In genomic region chrX:106077858-106078257, GRCm38 (mm10) we compare ENCODE assay signal across 8 mouse cellular contexts. TPM values are rescaled to one million over a fixed set of nuclear protein-coding genes. Genes with fewer than 3 reads are reported as not detected.
DNase-seq lines count a peak whose midpoint lies in the region; TF ChIP-seq lines count a peak whose summit lies in the region.
"Not testable (repeated sequence)": the region's sequence is repeated elsewhere in the genome, so short reads cannot be mapped to it uniquely, and the experiment has no call there.

No protein-coding gene starts in this region.

- not testable (repeated sequence) for H3K27ac ChIP-seq in CH12.LX (ENCODE audit: insufficient read depth, low read depth); gastrocnemius, adult 2 months; layer of hippocampus, adult 2 months

- dilution Hi-C loops in CH12.LX (cut with MboI; ENCODE audit: extremely low pct_ligation_motif_present, extremely low pct_unique_long_range_greater_than_20kb, low sequenced_read_pairs): not testable (repeated sequence)

- peak in 1 of 2 experiments; percentile 45; a peak in 2 of 4 replicates for TF ChIP-seq CTCF in CH12.LX (conservative IDR thresholded peaks at IDR 0.05 in 1 of 2, IDR thresholded peaks at IDR 0.05 in 1 of 2; ENCODE audit: low read depth in 2 of 2, low read length in 2 of 2)
- TF ChIP-seq CTCF in gastrocnemius, adult 2 months (IDR thresholded peaks at IDR 0.05): 0 out of 2 replicates have a peak, but pooled peaks have one; percentile 1
- TF ChIP-seq CTCF in layer of hippocampus, adult 2 months (conservative IDR thresholded peaks at IDR 0.05): peak; percentile 57

- not testable (repeated sequence) for H3K4me3 ChIP-seq in CH12.LX (replicated peaks in 1 of 3; ENCODE audit: low read depth in 2 of 3, low read length in 2 of 3, poor library complexity in 1 of 3); gastrocnemius, adult 2 months; layer of hippocampus, adult 2 months

- not testable (repeated sequence) for H3K9me3 ChIP-seq in CH12.LX (replicated peaks; ENCODE audit: low read length)

- H3K79me2 ChIP-seq in CH12.LX (replicated peaks; ENCODE audit: control insufficient read depth, extremely low read depth, insufficient read depth, poor library complexity, severe bottlenecking): not testable (repeated sequence)

- H3K4me1 ChIP-seq in CH12.LX (ENCODE audit: control insufficient read depth in 1 of 2, insufficient read depth in 2 of 2): not testable (repeated sequence)

- peak; percentile 33 for TF ChIP-seq RAD21 in CH12.LX (IDR thresholded peaks at IDR 0.05; ENCODE audit: low read depth, low read length)

- H3K27me3 ChIP-seq in CH12.LX (replicated peaks); splenic B cell, adult 2 months (ENCODE audit: control insufficient read depth, insufficient read depth, low read length, poor library complexity, severe bottlenecking): not testable (repeated sequence)

- not testable (repeated sequence) for H3K36me3 ChIP-seq in CH12.LX (replicated peaks in 1 of 2; ENCODE audit: control insufficient read depth in 1 of 2, insufficient read depth in 1 of 2, low read length in 1 of 2); splenic B cell, adult 2 months (ENCODE audit: control insufficient read depth, insufficient read depth, low read length, poor library complexity, severe bottlenecking)

- intact Hi-C loops in gastrocnemius, adult 2 months (cut with DNase I): not testable (repeated sequence)

- not testable (repeated sequence) for H3K9ac ChIP-seq in CH12.LX (ENCODE audit: insufficient read depth, low read depth)

- not testable (repeated sequence) for TF ChIP-seq POLR2A in CH12.LX (IDR thresholded peaks at IDR 0.05; ENCODE audit: low read depth, low read length)

- not testable (repeated sequence) for TF ChIP-seq EP300 in CH12.LX (IDR thresholded peaks at IDR 0.05; ENCODE audit: low read length)

- in situ Hi-C loops in CH12.LX (cut with MboI; ENCODE audit: low pct_ligation_motif_present, low pct_unique_long_range_greater_than_20kb, low sequenced_read_pairs): not testable (repeated sequence)

- not testable (repeated sequence) for H3K4me2 ChIP-seq in CH12.LX (ENCODE audit: insufficient read depth, low read depth, poor library complexity, severe bottlenecking)

- DNase-seq in 3T3-L1 (ENCODE audit: low read depth, low spot score) (peak; percentile 28), CH12.LX (ENCODE audit: extremely low read depth) (peak; percentile 6)
- DNase-seq in T-cell, adult 2 months (ENCODE audit: low spot score): peak; percentile 1
- not testable (repeated sequence) for DNase-seq in gastrocnemius, adult 2 months; layer of hippocampus, adult 2 months (ENCODE audit: low spot score in 2 of 2)
- peak; percentile 2 for DNase-seq in lung, postnatal 10 days
- peak; percentile 31 for DNase-seq in splenic B cell, adult 2 months (ENCODE audit: low read depth, low spot score)
- peak; percentile 13 for DNase-seq in thymus, postnatal 4 days

RNA-seq across cellular contexts. Expression of gene Atp7a, which starts 50.8 kb away (rescaled TPM):
- total RNA-seq in CH12.LX (2012; rRNA removed) (5.4 and 5.7 TPM in 2 replicates), CH12.LX (2014; rRNA removed) (2.2 and 2.6 TPM in 2 replicates)
- 3.9 and 4.0 TPM in 2 replicates for polyA plus RNA-seq in CH12.LX (2012; ENCODE audit: insufficient read length, low read depth)
- total RNA-seq in gastrocnemius, adult 2 months (2021): 1 to 10 TPM; 8.1 to 8.7 TPM
- total RNA-seq in layer of hippocampus, adult 2 months (2021): 1 to 10 TPM; 7.2 to 7.5 TPM
